Mouse (Mus musculus) stomach, embryonic 15.5 days (tissue): Measurements from ENCODE around the gene Lrrc58. TPM values are rescaled to one million over a fixed set of nuclear protein-coding genes. Genes with fewer than 3 reads are reported as not detected.

Experiments used
- ATAC-seq: fragments of 200-750 bp; cut with Nextera tagmentation; 2 replicates; pipeline ENCODE4 v1.8.0; 2017; ENCODE audit warnings: low read depth, moderate number of reproducible peaks, moderate TSS enrichment; ENCODE audit not compliant: insufficient read depth, low FRiP score
- H3K27ac ChIP-seq: fragments of 300-500 bp; sonication (generic); 2 replicates; pipeline ENCODE4 v1.5.1; 2015; ENCODE audit warnings: mild to moderate bottlenecking, inconsistent platforms
- H3K27me3 ChIP-seq: fragments of 300-500 bp; sonication (generic); replicated peaks from 2 replicates; pipeline ENCODE4 v1.6.1; 2015; ENCODE audit warnings: inconsistent platforms
- H3K36me3 ChIP-seq: fragments of 300-500 bp; sonication (generic); 2 replicates; pipeline ENCODE4 v1.6.1; 2015; ENCODE audit warnings: inconsistent platforms
- H3K4me1 ChIP-seq: fragments of 300-500 bp; sonication (generic); 2 replicates; pipeline ENCODE4 v1.6.1; 2015; ENCODE audit warnings: inconsistent platforms
- H3K4me2 ChIP-seq: fragments of 300-500 bp; sonication (generic); 2 replicates; pipeline ENCODE4 v1.6.1; 2015; ENCODE audit warnings: mild to moderate bottlenecking, inconsistent platforms
- H3K4me3 ChIP-seq: fragments of 300-500 bp; sonication (generic); replicated peaks from 2 replicates; pipeline ENCODE4 v1.5.1; 2015; ENCODE audit warnings: inconsistent platforms
- H3K9ac ChIP-seq: fragments of 300-500 bp; sonication (generic); 2 replicates; pipeline ENCODE4 v1.6.1; 2015; ENCODE audit warnings: inconsistent platforms
- H3K9me3 ChIP-seq: fragments of 300-500 bp; sonication (generic); 2 replicates; pipeline ENCODE4 v1.6.1; 2016; ENCODE audit warnings: inconsistent platforms
- WGBS: fragments of 180-500 bp; shearing (Covaris S2); methylation state at CpG from one replicate; pipeline ENCODE4 v1.1.7; 2015; 5-methylcytosine and 5-hydroxymethylcytosine counted together
- polyA plus RNA-seq: library from polyadenylated mRNA; unstranded; fragments of >200 nt; fragmentation: Nextera tagmentation; extraction: Ambion mirVana; gene quantifications from 2 replicates; pipeline ENCODE4 v1.2.1, GENCODE M21; 2015

Gene Lrrc58
- polyA plus RNA-seq, 1 experiment from 2014 or later: 50.1 TPM

DNA sequence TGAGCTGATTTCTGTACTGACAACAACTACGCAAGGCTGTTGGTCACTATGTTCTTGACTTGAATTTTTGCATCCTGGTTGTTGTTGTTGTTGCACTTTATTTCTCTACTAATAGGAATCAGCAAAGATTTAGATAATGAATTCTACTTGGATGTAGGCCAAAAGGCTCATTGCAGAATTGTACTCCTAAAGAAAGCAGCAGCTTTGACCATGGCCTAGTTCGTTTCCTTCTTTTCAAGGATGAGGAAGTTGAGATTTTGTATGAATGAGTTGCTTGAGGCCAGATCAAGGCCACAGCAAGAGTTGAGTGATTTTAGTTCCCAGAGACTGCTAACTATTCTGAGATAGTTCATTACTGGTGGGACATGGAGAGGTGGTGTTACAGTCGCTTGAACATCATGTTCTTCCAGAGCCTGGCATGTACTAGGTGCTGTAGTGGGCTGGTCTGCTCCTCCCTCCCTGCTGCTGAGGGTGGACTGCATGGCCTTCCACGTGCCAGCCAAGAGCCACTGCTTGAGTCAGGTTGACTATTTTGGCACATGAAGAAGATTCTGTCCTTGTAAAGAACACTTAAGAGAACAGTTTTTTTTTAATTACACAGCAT is 3.0 kb downstream of the Lrrc58 start:
- 0 out of 2 replicates have a peak, but pooled peaks cover 2% of the 10 kb centered on the region for H3K36me3 ChIP-seq
- 70% methylated on average over 4 of the region's 4 CpGs for WGBS
- H3K27me3 ChIP-seq: no peaks in the 10 kb centered on the region
- no peaks in the 10 kb centered on the region for H3K9me3 ChIP-seq
- H3K9ac ChIP-seq: no peak overlapping the region
- H3K27ac ChIP-seq: no peak overlapping the region
- peak overlapping the region; percentile 11; the same call in 1 of the 2 replicates for H3K4me2 ChIP-seq
- H3K4me3 ChIP-seq: no peak overlapping the region
- no peak for ATAC-seq
- H3K4me1 ChIP-seq: peaks cover 16% of the 10 kb centered on the region

DNA sequence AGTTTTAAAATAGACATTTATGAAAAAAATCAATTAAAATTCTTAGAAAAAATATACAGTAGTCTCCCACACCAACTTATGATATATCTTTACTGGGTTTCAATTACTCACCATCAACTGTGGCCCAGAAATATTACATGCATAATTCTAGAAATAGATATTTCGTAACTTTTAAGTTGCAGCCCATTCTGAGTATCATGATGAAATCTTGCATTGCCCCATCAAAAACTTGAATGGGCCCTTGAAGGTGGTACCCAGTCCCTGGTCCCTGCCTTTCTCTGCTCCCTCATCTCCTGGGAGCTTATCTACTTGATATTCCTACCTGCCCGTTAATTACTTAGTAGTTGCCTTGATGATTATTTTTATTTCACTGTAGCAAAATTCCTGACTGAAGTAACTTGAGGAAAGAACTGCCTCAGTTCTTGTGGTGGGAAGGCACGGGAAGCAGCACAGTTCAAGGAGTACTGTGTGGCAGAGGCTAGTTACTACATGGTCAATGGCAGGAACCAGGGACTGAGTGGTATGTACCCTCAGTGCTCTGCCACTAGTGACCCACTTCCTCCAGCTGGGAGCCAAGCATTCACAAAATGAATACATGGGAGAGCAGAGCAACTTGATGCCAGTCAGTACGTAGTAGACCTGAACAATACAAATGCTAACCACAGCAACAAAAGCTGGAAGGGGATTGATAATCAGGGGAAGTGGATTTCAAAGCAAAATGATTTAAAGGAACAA is 6.5 kb downstream of the Lrrc58 start:
- H3K4me1 ChIP-seq: peaks cover 15% of the 10 kb centered on the region
- no peak overlapping the region for H3K9ac ChIP-seq
- H3K27me3 ChIP-seq: no peaks in the 10 kb centered on the region
- no peak for ATAC-seq
- 0 out of 2 replicates have a peak, but pooled peaks cover 2% of the 10 kb centered on the region for H3K36me3 ChIP-seq
- no peaks in the 10 kb centered on the region for H3K9me3 ChIP-seq
- H3K27ac ChIP-seq: no peak overlapping the region
- WGBS: 89% methylated on average over 4 of the region's 4 CpGs
- no peak overlapping the region for H3K4me3 ChIP-seq
- no peak overlapping the region for H3K4me2 ChIP-seq

DNA sequence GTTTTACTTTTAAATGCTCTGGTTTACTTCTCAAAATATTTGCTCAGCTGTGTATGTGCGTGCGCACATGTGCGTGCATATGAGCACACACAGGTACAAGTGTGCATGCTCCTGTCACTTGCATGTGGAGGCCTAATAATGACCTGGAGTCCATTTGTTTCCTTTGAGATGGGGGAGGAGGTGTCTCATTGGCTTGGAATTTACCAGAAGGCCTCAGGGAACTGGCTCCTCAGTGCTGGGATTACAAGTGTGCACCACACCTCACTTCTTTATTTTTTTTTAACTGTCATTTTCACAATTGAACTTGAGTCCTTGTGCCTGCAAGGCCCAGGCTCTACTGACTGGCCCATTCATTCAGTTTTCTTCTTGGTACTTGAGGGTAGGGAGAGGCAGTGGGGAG is 9.2 kb downstream of the Lrrc58 start:
- no peak for ATAC-seq
- Histone ChIP-seq H3K27ac (no peak overlapping the region), H3K4me2 (no peak overlapping the region), H3K27me3 (no peaks in the 10 kb centered on the region), H3K4me1 (no peaks in the 10 kb centered on the region), H3K4me3 (no peak overlapping the region), H3K36me3 (peaks cover 9% of the 10 kb centered on the region), H3K9me3 (no peaks in the 10 kb centered on the region), H3K9ac (no peak overlapping the region)
- WGBS: 92% methylated on average over 3 of the region's 3 CpGs

DNA sequence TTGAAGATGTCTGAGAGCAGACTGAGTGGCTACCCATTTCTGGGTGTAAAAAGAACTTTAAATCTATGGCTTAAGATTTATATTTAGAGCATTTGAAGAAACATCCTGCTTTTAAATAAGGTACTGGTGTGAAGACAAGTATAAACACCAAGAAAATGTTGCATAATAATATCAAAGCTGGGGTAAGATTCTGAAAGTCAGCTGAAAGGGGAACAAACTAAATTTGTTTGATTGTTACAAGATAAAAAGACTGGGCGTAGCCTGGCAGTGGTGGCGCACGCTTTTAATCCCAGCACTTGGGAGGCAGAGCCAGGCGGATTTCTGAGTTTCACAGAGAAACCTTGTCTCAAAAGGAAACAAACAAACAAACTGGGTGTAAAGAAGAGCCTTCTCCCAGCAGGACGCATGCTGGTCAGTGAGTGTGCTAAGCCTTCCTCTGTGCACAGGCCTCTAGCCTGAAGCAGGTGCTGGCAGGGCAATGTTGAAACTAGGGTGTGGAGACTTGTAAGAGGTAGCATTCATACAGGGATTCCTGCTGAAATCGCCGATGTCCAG is 10.8 kb downstream of the Lrrc58 start:
- Histone ChIP-seq H3K27me3 (no peaks in the 10 kb centered on the region), H3K4me2 (no peak overlapping the region), H3K9ac (no peak overlapping the region), H3K4me3 (no peak overlapping the region), H3K4me1 (no peaks in the 10 kb centered on the region), H3K27ac (no peak overlapping the region), H3K9me3 (no peaks in the 10 kb centered on the region), H3K36me3 (peaks cover 15% of the 10 kb centered on the region)
- ATAC-seq: no peak
- WGBS: 88% methylated on average over 7 of the region's 7 CpGs

DNA sequence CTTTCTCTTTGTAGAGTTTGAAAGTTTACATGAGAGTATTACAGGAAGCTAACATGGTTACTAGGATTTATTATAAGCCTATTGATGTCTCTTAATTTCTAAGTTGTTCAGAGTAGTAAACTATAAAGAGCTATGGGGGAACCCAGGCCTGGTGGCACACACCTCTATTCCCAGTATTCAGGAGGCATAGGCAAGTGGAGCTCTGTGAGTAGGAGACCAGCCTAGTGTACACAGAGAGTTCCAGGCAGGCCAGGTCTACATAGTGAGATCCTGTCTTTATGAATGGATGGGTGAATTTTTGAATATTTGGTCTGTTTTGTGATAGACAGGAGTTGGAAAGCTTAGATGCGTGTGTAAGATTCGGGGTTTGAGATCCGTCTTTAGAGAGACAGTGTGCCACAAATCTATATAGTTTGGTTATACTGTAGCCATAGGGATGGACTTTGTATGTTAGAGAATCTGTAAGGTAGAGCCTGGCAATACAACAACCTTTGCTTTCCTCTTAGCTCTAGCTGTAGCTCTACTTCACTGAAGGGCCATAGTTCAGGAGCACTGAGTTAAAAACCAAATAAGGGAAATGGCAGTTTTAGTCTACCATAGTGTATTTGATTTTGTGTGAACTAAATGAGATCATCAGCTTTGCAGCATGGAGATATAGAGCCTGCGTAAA is 11.7 kb downstream of the Lrrc58 start:
- Histone ChIP-seq H3K27ac (no peak overlapping the region), H3K4me2 (no peak overlapping the region), H3K9ac (no peak overlapping the region), H3K36me3 (peaks cover 15% of the 10 kb centered on the region), H3K4me1 (no peaks in the 10 kb centered on the region), H3K9me3 (no peaks in the 10 kb centered on the region), H3K4me3 (no peak overlapping the region), H3K27me3 (no peaks in the 10 kb centered on the region)
- 91% methylated on average over 4 of the region's 4 CpGs for WGBS
- ATAC-seq: no peak

DNA sequence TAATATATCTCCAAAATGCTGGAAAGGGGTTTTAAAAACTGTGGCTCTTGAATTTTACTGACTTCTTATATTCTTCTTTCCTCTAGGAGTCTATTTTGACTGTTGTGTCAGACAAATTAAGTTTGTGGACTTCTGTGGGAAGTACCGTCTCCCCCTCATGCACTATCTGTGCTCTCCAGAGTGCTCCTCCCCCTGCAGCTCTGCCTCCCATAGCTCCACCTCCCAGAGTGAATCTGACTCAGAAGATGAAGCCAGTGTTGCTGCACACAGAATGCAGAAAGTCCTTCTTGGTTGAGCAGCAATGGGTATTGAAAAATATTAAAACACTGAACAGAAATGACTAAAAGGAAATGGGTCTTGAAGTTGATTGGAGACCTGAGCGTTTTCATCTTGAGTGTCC is 13.0 kb downstream of the Lrrc58 start:
- Histone ChIP-seq H3K4me3 (no peak overlapping the region), H3K36me3 (peaks cover 15% of the 10 kb centered on the region), H3K27me3 (no peaks in the 10 kb centered on the region), H3K4me1 (no peaks in the 10 kb centered on the region), H3K9me3 (no peaks in the 10 kb centered on the region), H3K27ac (no peak overlapping the region), H3K9ac (no peak overlapping the region), H3K4me2 (no peak overlapping the region)
- 71% methylated on average over 2 of the region's 2 CpGs for WGBS
- ATAC-seq: no peak

DNA sequence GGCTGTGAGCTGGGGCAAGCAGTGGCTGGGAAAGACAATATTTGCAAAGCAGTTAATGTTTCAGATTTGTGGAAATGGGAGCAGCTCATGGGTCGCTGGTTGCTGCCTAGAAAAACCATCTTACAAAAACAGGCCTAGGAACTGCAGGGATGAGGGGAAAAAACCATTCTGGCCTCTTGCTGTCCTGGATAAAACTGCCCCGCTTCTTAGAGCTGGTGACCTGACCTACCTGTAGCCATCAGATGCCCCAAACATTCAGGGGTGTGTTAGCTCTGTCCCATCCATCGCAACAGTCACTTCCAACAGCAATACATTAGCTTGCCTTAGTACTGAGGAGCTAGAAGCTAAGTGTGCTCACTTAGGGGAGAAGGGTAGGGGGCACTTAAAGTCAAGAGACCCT is 20.8 kb downstream of the Lrrc58 start:
- no peak overlapping the region for H3K4me3 ChIP-seq
- no peaks in the 10 kb centered on the region; the same call in 1 of the 2 replicates for H3K36me3 ChIP-seq
- no peaks in the 10 kb centered on the region for H3K9me3 ChIP-seq
- no peak for ATAC-seq
- H3K4me2 ChIP-seq: no peak overlapping the region
- no peak overlapping the region for H3K27ac ChIP-seq
- WGBS: 89% methylated on average over 3 of the region's 3 CpGs
- H3K9ac ChIP-seq: no peak overlapping the region
- peaks cover 7% of the 10 kb centered on the region; the same call in 1 of the 2 replicates for H3K4me1 ChIP-seq
- H3K27me3 ChIP-seq: no peaks in the 10 kb centered on the region

DNA sequence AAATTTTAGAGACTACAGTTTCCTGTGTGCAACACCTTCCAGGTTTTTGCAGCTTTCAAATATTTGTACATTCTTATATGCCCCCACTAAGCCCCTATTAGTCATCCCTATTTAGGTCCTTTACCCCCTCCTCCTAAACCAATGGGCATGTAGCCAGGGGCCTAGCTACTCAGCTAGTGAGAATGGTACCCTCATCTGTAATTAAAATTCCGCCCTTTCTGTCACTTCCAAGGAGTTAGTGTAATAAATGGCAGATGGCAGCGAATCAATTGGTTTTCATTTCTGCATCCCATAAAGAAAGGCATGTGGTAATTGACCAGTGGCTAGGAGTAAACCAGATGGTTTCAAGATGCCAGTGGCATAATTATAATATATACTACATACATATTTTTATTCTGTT is 24.5 kb downstream of the Lrrc58 start:
- Histone ChIP-seq H3K36me3 (no peaks in the 10 kb centered on the region), H3K4me3 (no peak overlapping the region), H3K4me1 (peaks cover 7% of the 10 kb centered on the region; the same call in 1 of the 2 replicates), H3K4me2 (no peak overlapping the region), H3K9ac (no peak overlapping the region), H3K9me3 (no peaks in the 10 kb centered on the region), H3K27ac (no peak overlapping the region), H3K27me3 (no peaks in the 10 kb centered on the region)
- no peak for ATAC-seq
- 64% methylated on average over 2 of the region's 2 CpGs for WGBS

DNA sequence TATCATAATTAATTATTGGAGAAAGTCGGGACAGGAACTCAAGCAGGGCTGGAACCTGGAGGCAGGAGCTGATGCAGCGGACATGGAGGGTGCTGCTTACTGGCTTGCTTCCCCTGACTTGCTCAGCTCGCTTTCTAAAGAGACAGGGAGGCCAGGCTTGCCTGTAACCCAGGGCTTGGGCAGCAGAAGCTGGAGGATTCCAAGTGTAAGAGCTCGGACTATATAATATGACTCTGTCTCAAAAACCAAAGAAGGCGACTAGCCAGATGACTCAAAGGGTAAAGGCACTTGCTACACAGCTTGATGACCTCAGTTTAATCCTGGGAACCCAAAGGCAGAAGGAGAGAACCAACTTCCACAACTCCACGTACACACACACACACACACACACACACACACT is 25.2 kb downstream of the Lrrc58 start:
- WGBS: 49% methylated on average over 6 of the region's 6 CpGs
- no peak overlapping the region for H3K9ac ChIP-seq
- peaks cover 7% of the 10 kb centered on the region; the same call in 1 of the 2 replicates for H3K4me1 ChIP-seq
- ATAC-seq: no peak
- no peaks in the 10 kb centered on the region for H3K36me3 ChIP-seq
- H3K4me3 ChIP-seq: no peak overlapping the region
- no peaks in the 10 kb centered on the region for H3K27me3 ChIP-seq
- no peak overlapping the region for H3K4me2 ChIP-seq
- H3K9me3 ChIP-seq: no peaks in the 10 kb centered on the region
- peak overlapping the region; percentile 7; the same call in 1 of the 2 replicates for H3K27ac ChIP-seq

DNA sequence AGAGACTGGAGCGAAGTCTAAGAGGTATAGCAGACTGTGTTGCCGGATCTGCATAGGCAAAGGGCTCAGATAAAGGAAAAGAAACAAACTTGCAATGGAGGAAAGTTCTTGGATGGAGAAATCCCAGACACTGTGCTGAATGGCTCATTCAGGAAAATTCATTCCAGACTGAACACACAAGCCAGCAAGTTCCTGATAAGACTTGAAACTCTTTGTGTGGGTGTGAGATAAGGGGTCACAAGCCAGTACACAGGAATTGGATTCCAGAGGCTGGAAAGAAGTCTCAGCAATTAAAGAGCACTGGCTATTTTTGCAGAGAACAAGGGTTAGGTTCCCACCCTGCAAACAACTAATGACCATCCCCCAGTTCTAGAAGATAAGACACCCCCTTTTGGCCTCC is 25.8 kb downstream of the Lrrc58 start:
- peak; percentile 79 for ATAC-seq
- no peak overlapping the region for H3K27ac ChIP-seq
- 63% methylated on average over 2 of the region's 2 CpGs for WGBS

DNA sequence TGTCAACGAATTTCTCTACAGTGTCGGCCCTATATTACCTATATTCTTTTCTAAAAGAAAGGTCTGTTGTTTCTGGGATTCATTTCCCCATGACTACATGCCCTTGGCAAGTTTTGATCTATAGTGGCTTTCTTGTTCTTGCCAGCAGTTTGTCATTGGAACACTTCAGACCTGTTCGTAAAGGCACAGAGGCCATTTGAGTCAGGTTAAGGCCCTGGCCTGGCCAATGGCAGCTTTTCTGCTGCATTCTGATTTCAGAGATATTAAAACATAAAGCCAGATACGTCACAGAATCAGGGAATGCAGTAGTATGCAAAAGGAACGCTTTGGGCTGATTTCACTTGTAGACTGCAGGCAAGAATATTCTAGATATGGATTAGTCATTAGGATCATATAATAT is 30.6 kb downstream of the Lrrc58 start:
- Histone ChIP-seq H3K4me2 (no peak overlapping the region), H3K9me3 (no peaks in the 10 kb centered on the region), H3K27ac (no peak overlapping the region), H3K4me3 (no peak overlapping the region), H3K36me3 (no peaks in the 10 kb centered on the region), H3K27me3 (no peaks in the 10 kb centered on the region), H3K9ac (no peak overlapping the region), H3K4me1 (no peaks in the 10 kb centered on the region; the same call in 1 of the 2 replicates)
- 79% methylated on average over 5 of the region's 5 CpGs for WGBS
- ATAC-seq: no peak

More for the DNA sequence above, 25.8 kb downstream of the Lrrc58 start:
- H3K36me3 ChIP-seq: no peaks in the 10 kb centered on the region
- H3K4me1 ChIP-seq: peaks cover 7% of the 10 kb centered on the region; the same call in 1 of the 2 replicates
- H3K9ac ChIP-seq: no peak overlapping the region
- no peaks in the 10 kb centered on the region for H3K27me3 ChIP-seq
- H3K4me2 ChIP-seq: no peak overlapping the region
- H3K4me3 ChIP-seq: no peak overlapping the region
- no peaks in the 10 kb centered on the region for H3K9me3 ChIP-seq

DNA sequence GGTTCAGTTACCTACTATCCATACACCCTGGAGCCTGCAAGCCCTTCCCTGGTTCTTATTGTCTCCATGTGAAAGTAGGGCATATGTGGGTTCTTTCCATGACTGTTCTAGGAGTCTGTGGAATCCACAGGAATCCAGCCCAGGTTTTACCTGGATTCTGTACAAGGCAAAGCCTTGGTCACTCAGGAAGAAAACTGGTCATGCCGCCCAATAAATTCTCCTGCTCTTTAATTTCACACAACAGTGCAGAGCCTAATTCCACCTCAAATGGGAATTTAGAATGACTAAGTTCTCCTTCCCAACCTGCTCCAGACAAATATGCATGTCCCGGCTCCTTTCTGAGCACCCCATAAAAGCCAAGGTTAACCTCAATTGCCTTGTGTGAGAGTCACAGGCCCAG is 31.2 kb downstream of the Lrrc58 start:
- H3K9ac ChIP-seq: no peak overlapping the region
- H3K27ac ChIP-seq: no peak overlapping the region
- no peaks in the 10 kb centered on the region for H3K9me3 ChIP-seq
- no peak for ATAC-seq
- no peaks in the 10 kb centered on the region; the same call in 1 of the 2 replicates for H3K4me1 ChIP-seq
- no peak overlapping the region for H3K4me3 ChIP-seq
- H3K4me2 ChIP-seq: no peak overlapping the region
- no peaks in the 10 kb centered on the region for H3K27me3 ChIP-seq
- 36% methylated on average over 2 of the region's 2 CpGs for WGBS
- H3K36me3 ChIP-seq: no peaks in the 10 kb centered on the region
